Mouse (Mus musculus) MEL-GATA-1-ER (cell line): ENCODE results near the gene 4930469K13Rik.
A peak's percentile ranks its signal among the peaks of the same experiment; 100 is the strongest.

ENCODE experiments used
- DNase-seq: peaks from one replicate; pipeline ENCODE4 v3.0.0-alpha.2; 2012; ENCODE audit warnings: low read depth; ENCODE audit errors: extremely low read depth

Gene 4930469K13Rik

DNA sequence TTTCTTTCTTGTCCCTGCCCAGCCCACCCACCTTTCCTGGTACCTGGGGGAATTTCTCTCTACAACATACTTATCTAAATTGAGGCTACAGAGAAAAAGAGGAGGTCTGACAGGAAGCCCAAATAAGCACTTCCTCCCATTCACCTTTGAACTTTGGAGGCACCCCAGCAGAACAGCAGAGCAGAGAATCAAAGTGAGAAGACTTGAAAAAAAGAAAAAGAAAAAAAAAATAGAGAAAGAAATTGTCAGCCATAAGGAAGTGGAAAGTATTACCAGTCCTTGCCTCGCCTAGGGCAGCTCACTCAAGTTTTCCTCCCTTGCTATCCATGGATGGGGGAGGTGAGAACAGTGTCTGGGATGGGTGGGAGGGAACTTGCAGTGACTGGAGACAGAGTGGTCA lies 55.5 kb downstream of the 4930469K13Rik start:
- DNase-seq = no peak

DNA sequence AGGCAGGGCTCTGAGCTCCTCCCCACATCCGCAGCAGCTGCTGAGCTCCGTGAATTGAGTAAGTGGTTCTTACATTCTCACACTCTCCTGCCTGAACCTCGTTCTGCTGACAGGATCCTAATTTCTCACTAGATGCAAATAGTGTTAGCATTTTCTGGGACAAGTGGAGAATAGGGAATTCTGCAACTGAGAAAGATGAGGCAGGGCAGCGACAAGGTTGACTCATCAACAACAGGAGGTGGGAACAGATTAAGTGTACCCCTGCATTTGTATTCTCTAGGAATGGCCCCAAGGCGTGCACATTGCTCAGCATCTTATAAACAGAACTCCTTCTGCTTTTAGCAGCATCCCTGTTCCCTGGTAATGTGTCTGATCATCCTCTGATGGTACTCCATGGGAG lies 58.3 kb downstream of the 4930469K13Rik start:
- DNase-seq = no peak

DNA sequence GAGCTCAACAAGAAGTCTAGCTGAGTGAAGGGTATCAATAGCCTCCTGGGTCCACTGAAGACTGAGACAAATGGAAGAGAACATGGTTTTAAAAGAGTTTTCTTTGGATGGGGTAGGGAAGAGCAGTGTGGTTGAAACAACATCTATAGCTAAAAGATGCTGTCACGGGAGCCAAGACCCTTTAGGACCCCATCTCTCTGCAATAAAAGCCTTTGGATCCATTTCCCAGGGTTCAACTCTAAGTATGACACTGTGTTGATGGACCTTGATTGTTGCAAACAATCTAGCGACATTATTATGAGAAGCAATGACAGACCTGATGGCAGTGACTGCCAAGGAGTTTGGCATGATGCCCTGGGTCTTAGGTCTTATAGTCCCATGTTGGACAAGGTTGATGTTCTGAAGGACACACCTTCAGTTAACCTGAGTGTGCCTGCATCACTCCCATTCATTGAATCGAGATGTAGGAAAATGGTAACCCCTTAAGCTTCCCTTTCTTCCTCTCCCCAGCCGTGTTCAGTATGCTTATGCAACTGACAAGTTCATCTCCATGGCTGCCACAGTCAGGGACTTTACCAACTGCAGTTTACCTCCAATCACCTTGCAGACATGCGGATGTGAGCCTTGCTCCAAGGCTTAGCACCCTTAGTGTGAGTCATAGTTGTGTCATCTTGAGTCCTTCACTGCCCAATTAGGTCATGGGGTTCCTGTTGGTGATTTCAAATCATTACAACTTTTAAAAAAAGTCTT lies 62.3 kb downstream of the 4930469K13Rik start:
- no peak for DNase-seq

DNA sequence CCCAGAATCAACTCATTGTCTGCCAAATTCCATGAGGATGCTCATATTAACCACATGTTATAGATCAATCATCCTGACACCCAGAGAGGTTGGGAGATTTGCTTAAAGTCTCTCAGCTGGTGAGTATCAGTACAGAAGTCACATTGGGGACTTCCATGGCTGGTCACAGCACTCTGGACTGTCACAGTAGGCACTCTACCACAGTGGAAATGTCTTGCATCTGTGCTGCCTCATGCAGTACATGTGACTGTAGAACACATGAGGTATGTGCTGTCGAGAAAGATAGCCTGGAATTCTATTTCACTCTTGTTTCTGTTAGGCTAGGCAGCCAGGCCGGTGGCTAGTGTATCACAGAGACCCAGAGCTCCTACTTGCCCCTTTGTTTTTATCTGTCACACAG lies 63.6 kb downstream of the 4930469K13Rik start:
- no peak for DNase-seq

DNA sequence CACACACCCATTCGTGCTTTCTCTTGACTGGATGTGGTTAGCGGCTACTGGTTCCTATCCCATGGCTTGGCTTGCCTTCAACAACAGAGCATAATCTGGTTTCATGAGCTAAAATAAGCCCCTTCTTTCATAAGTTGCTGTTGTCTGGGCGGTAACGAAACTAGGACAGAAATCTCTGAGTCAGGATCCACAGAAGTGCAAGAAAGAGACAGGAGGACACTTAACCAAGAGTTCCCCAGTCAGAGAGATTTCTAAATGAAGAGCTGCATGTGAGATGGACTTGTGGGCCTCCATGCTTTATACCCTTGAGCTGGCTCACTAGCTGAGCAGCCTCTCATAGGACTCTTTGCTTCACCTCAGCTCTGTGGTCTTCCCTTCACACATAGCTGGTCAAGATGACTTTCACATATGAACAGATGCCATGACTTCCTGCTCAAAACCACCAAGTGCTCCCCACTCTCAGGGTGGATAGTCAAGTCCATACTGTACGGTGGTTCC lies 64.3 kb downstream of the 4930469K13Rik start:
- no peak for DNase-seq

DNA sequence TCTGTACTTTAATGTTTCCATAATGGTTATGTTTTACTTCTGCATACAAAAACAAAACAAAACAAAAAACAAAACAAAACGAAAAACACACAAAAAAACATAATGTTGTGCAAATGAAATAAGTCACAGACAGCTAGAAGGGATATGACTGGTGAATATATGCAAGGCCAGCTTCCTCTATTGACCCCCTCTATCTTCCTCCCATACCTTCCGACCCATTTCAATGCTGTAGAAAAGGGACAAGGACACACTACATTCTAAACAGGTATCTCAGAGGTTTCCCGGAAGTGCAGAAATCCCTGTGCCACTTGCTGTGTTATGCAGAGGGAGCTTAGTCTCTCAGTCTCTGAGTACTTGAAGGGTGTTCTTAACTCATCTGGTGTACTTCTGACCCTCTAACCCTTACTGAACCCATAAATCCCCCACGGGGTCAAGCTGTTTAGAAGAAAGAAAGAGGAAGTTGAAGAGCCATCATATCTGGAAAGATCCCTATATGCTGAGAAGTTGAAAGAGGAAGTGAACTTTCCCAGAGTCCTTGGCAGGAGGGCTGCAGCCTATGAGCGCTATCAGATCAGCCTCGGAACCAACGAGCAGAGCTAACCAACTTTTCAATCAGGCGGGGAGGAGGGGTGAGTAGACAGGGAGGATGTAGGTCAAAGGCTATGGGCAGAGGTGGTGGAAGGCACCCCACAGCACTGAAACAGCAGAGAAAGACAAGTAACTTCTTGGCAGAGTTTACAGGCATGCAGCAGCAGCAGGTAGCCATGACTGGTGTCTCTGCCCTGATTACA lies 67.1 kb downstream of the 4930469K13Rik start:
- DNase-seq = peak; percentile 96

DNA sequence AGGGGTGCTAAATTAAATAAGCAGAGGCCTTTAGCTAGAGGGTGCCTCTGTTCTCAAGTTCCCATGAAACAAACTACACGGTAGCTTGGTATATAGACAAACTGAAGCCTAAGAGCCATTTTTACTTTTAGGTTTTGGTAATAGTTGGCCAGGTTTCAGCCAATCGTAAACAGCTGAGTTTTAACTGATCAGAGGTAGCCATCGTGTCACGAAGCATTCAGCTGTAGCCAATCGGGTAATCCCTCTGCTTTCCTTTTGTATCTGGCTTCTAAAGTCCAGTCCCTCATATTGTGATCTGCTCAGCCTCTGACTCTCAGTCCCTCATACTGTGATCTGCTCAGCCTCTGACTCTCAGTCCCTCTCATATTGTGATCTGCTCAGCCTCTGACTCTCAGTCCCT lies 68.7 kb downstream of the 4930469K13Rik start:
- DNase-seq = no peak

DNA sequence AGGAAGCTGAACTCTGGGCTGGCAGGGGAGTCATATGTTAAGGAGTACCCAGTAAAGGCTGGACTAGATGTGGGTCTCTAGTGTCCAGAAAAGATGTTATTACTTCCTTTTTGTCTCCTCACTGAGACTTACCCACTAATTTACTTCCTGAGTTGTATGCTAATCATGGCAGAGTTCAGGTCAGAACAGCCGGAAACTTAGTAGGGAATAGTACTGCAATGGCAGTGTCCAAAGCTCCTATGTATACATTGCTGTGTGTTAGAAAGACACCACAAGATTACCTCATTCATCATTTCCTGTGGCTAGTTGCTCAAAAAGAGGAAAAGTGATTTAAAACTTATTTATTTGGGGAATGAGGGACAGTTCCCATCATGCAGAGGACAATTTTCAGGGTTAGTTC lies 73.3 kb downstream of the 4930469K13Rik start:
- DNase-seq = no peak

DNA sequence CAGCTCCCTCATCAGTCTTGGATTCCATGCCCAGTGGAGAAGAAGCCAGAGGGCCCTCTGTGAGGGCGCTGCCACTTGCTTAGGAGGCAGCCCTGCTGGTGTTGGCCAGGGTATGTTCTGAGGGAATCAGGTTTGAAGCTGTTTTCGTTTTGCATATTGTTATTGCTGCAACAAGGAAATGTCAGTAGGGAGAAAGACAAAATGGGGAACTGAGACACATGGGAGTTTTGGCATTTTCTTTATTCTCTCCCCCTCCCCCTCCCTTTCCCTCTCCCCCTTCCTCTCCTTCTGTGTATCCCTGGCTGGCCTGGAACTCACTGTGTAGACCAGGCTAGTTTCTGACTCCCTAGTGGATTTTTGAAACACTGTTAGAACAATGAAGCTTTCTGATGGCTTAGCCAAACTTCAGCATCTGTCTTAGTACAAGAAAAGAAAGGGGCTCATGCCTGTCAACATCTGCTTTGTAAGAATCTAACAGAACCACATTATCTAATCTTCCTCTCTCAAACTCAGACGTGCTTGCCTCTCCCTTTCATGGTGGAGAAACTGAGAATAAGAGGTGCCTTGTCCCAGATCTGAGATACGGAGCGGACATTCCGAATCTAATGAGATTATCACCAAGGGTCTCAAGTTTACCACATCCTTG lies 86.2 kb downstream of the 4930469K13Rik start:
- no peak for DNase-seq

DNA sequence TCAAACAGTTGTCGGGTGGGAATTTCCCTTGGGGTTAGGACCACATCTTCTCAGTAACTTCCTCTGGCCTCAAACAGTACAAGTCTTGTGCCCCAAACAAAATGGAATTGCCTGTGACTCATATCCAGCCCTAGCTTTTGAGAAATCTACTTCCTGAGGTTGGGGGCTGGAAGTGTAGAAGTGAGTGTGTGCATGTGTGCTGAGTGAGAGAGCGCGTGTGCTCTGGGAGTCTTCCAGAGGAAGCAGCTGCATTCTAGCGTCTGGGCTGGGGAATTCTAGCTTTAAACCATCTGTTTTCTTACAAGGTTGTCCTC lies 87.5 kb downstream of the 4930469K13Rik start:
- no peak for DNase-seq

DNA sequence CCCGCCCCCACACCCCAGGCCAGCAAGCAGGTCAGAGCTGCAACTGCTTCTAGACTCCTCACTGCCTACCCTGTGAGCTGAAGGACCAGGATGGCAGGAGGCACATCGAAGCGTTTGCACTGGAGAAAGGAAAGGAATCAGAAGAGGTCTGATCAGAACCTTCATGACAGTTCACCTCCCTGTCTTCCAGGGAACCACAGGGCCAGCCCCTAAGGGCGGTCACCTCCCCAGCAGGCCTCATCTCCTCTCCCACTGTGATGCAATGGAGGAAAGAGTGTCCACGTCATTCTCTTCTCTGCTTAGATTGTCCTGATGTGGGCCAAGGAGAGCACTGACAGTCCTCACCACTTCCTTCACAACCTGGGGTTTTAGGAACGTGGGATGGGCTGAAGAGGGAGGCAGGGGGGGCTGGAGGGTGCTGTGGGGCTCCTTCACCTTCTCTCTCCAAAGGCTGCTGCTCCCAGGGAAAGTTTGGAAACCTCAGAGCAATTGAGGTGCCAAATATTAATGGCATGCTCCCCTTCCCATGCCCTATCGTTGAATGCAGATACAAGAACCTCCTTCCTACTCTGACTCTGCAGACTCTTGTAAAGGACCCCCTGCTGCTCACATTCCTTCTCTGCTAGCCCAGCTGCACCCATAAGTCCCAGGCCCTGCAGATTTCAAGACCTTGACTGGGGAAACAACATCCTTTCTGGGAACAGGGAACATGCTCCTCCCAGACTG lies 88.1 kb downstream of the 4930469K13Rik start:
- no peak for DNase-seq

DNA sequence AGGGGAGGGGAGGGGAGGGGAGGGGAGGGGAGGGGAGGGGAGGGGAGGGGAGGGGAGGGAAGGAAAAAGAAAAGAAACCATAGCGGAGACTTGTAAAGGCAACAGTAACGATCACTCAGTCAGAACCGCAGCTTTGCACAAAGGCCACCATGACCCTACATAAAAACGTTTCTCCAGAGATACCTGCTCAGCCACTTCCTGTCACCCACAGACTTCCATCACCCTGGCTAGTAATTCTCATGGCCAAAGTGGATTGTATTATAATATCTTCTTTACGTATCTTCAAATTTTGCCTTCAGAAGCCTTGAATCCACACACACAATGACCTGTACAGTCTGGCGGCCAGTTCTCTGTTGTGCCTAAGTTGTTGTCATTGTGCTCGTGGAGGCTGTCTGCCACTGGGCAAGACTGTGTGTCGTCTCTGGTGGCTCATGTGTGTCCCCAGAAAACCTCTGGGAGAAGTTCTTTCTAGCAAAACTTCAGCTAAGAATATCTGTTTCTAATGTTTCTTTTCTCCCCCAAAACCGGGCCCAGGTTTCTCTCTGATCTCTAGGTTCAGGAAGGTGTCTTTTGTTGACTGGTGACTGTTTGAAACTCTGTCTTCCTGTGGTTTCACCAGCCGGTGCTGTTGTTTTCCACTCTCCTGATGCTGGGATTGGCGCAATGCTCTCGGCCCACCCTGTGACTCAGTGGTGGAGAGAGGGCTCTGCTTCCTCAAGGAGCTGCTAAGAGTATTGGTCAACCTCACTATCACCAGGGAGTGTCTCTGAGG lies 88.9 kb downstream of the 4930469K13Rik start:
- DNase-seq = no peak

DNA sequence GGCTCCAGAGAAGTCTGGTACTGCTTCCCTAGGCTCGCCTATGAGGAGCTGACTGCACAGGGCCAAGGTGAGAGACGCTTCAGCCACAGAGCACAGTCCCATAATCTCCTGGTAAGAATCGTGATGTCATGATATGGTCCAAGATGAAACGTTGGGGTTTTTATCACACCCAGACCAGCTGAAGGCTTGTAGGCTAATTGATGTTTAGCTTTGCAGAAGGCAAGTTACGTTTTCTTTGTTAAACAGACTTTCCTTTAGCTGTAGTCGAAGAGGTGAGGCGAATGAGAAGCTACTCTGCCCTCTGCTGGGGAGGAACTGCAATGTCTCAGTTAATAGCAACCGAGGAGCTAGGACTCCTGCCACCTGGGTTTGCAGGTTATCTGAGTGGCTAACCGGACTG lies 89.7 kb downstream of the 4930469K13Rik start:
- DNase-seq = peak; percentile 80

DNA sequence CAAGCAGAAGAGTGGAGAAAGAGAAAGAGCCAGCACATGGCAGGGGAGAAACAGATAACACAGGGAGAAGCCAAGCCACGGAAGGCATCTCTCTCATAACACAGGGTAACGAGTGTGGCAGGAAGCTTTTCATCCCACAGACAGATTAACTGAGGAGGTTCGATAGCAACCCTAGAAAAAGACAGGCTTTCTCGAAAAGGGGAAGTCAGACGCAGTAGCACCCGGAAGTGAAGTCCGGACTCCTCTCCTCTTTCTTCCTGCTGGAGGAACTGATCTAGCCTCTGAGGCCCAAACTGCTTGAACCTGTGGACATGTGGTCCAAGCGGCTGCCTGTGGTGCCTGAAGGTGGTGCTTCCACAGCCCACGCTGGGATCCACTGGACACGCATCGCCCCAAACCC lies 90.1 kb downstream of the 4930469K13Rik start:
- DNase-seq = peak; percentile 94

DNA sequence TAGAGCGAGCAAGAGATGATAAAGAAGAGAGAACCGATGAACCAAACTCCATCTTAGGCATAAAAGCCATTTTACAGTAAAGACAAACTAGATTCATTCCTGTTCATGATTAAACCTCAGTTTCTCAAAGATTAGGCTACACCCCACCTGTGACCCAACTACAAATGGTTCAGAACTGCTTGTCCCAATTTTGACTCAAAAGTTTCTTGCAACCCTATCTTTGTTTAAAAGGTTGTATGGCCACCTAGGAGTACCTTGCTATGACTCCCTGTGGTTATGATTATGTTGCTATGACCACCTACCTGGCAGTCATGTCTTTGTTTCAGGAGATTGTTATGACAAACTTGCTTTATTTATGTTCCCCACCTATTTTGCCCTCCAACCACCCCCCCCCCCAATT lies 90.7 kb downstream of the 4930469K13Rik start:
- DNase-seq = no peak

DNA sequence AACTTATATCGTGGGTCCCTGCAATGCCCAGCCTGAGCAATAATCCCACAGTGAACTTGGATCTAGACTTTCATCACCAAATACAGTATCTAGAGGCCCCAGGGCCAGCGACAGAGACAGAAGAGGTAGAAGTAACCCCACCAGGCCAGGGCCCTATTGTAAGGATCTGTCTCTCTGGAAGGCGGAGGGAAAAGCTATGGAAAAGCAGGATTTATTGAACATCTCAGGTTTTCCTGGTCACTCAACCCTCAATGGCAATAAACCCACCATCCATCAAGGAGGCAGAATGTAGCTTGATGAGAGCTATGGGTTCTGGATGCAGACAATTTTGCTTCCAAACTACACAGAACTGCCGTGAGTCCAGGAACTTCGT lies 95.8 kb downstream of the 4930469K13Rik start:
- no peak for DNase-seq

DNA sequence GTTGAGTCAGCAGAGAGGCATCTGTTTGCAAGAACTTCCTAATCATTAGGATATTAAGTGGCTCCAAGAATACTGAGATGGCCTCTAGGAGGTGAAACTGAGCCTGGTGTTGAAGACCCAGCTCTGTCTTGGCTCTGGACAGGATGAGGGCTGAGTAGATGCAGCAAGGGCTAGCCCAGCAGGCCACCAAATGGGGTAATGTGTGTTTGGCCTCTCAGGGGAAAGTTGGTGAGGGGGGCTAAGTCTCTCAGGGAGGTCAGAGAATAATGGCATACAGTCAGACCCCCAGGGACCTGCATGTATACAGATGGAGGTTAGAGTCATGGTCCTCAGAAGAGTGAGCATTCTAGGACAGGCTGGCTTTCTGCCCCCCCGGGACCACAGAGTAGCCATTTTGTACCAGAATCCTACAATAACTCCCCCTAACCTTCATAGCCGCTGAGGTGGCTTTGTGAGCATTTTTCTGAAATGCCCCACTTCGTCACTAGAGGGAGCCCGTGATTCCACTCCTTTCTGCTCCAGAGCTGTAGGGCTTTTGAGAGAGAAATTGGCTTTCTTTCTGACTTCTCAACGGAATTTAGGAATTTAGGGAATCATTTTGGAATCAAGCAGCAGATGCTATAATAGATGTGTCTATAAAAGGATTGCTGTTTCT lies 96.3 kb downstream of the 4930469K13Rik start:
- peak; percentile 38 for DNase-seq

DNA sequence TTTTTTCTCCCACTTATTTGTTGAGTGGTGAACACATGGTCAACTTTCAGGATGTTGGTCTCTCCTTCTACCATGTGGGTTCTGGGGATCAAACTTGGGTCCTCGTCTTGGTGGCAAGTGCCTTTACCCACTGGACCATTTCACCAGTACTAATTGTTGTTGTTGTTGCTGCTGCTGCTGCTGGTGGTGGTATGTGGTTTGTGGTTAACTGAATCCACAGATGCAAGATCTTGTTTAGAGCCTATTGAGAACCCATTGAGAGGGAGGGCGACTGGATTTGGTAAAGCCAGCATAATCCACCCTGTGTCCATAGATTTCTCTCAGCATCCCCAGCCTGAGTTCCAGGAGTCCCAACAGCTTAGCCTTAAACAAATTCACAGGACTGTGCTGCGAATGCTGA lies 97.9 kb downstream of the 4930469K13Rik start:
- no peak for DNase-seq

DNA sequence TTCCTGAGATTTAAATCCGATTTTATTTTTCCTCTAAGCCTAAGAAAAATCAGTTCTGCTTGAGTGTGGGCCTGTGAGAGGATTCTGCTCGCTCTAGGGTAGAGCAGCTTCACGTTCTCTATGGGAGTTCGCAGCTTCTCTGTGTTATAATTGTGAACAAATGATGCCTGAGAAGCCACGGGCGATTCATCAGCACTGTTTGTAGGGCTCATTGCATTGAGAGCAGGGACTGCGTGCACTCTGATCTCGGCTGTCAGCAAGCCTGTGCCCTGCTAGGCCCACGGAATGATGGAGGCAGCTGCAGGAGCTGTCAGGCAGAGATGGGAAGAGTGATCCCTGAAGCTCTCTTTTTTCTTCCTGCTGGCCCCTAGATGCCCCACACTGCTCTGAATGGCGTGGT lies 100.1 kb downstream of the 4930469K13Rik start:
- DNase-seq = no peak

DNA sequence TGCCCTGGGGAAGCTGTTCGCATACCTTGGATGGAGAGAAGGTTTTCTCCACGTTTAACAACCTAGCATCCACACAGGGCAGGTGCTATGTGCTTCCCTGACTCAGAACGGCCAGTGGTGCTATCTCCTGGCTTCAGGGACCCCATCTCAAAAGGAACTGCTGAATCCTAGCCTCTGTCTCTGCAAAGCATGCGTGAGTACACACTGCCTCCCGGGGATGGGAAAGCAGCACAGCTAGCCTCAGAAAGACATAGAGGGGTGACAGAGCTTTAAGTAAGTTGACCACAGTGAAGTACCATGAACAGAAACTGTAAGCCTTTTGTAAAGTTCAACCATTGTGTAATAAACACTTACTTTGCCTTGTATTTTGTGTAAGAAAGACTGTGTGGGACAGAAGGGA lies 104.9 kb downstream of the 4930469K13Rik start:
- no peak for DNase-seq
